Mouse (Mus musculus): ENCODE data around the gene Fsip1. TPM values are rescaled to one million over a fixed set of nuclear protein-coding genes. Genes with fewer than 3 reads are reported as not detected.

The Fsip1 gene
- polyA plus RNA-seq, 1 experiment: 0.14 TPM

DNA sequence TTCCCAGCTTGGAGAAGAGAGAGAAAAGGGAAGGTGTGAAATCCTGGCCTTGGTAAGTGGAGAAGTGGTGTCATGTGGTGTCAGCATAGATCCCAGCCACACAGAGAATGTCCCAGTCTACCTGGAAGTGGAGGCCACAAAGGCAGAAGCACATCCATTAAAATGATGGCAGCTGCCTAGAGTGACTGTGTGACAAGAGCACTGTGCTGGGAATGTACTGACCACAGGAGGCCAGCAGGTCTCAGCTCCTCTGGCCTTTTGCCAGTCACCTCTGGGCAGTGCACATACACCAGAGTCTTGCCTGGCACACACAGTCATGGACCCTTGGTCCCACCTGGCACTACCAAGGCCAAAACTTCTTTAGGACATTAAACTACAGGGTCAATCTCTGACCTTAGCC lies 54.8 kb downstream of the Fsip1 start:
- Histone ChIP-seq H3K4me3 (no peak overlapping the region), H3K4me2 (ENCODE audit: low read depth) (no peak overlapping the region), H3K27me3 (ENCODE audit: control insufficient read depth, insufficient read depth, insufficient read length) (no peaks in the 10 kb centered on the region), H3K79me2 (ENCODE audit: control insufficient read depth, insufficient read depth) (no peaks in the 10 kb centered on the region), H3K36me3 (ENCODE audit: control insufficient read depth, insufficient read depth) (no peaks in the 10 kb centered on the region), H3ac (ENCODE audit: control insufficient read depth, insufficient read length) (no peak overlapping the region)
- TF ChIP-seq MYOD1 (IDR thresholded peaks at IDR 0.05; ENCODE audit: control insufficient read depth in 1 of 3, insufficient read length in 2 of 3, low read depth in 2 of 3) (no peak), CEBPB (IDR thresholded peaks at IDR 0.05; ENCODE audit: insufficient read depth, poor library complexity, severe bottlenecking) (no peak), USF1 (IDR thresholded peaks at IDR 0.05; ENCODE audit: low read depth) (no peak), POLR2A (IDR thresholded peaks at IDR 0.05; ENCODE audit: insufficient read length, low read depth) (no peak), TCF3 (IDR thresholded peaks at IDR 0.05; ENCODE audit: insufficient read length, low read depth) (no peak), MYOG (IDR thresholded peaks at IDR 0.05; ENCODE audit: control insufficient read depth in 1 of 3, insufficient read depth in 1 of 3, insufficient read length in 2 of 3, low read depth in 2 of 3) (no peak), MAX (IDR thresholded peaks at IDR 0.05; ENCODE audit: low read depth) (no peak), SRF (IDR thresholded peaks at IDR 0.05; ENCODE audit: control insufficient read depth, insufficient read length, low read depth) (no peak), E2F4 (IDR thresholded peaks at IDR 0.05; ENCODE audit: insufficient read depth) (no peak)

DNA sequence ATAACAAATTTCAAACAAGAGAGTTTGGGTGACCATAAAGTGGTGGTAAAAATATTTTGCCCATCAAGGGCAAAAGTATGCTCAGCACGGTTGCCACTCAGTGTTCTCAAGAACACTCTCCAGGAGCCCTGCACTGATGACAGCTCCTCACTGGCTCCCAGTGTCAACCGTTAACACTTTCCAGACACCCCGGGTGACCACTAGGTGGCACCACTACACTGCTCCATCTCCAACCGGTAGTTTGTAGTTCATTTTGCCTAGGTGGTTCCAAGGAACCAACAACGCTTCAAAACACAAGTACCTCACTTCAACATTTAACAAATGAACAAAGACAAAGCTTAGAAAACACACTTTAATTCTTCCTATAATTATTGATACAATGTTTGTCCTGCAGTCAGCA lies 56.9 kb downstream of the Fsip1 start:
- Histone ChIP-seq H3K4me2 (ENCODE audit: low read depth) (no peak overlapping the region), H3ac (ENCODE audit: control insufficient read depth, insufficient read length) (no peak overlapping the region), H3K79me2 (ENCODE audit: control insufficient read depth, insufficient read depth) (no peaks in the 10 kb centered on the region), H3K27me3 (ENCODE audit: control insufficient read depth, insufficient read depth, insufficient read length) (no peaks in the 10 kb centered on the region), H3K4me3 (no peak overlapping the region), H3K36me3 (ENCODE audit: control insufficient read depth, insufficient read depth) (no peaks in the 10 kb centered on the region)
- TF ChIP-seq POLR2A (IDR thresholded peaks at IDR 0.05; ENCODE audit: insufficient read length, low read depth): no peak
- no peak for TF ChIP-seq MAX (IDR thresholded peaks at IDR 0.05; ENCODE audit: low read depth)
- TF ChIP-seq MYOD1 (IDR thresholded peaks at IDR 0.05; ENCODE audit: control insufficient read depth in 1 of 3, insufficient read length in 2 of 3, low read depth in 2 of 3): no peak
- TF ChIP-seq CEBPB (IDR thresholded peaks at IDR 0.05; ENCODE audit: insufficient read depth, poor library complexity, severe bottlenecking): no peak
- no peak for TF ChIP-seq SRF (IDR thresholded peaks at IDR 0.05; ENCODE audit: control insufficient read depth, insufficient read length, low read depth)
- no peak for TF ChIP-seq TCF3 (IDR thresholded peaks at IDR 0.05; ENCODE audit: insufficient read length, low read depth)
- TF ChIP-seq TCF12 (IDR thresholded peaks at IDR 0.05; ENCODE audit: insufficient read depth, poor library complexity, severe bottlenecking): no peak
- TF ChIP-seq POLR2AphosphoS2 (IDR thresholded peaks at IDR 0.05; ENCODE audit: insufficient read length, low read depth): no peak

DNA sequence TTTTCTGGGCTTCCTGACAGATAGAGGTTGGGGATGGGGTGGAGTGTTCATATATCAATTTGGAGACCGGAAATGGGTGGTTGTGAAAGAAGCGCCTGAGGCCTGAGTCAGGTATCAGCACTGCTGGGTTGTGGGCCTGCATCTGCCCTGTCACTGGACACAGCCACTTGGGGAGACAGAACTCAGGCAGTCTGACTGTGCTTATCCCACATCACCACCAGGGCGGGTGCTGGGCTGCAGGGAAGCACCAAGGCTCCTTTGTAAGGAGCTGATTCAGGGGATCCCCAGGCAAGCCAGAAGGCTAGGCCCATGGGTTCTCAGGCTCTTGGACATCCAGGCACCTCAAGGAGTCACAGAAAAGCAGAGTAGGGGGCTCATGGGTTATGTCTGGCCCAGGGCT lies 59.8 kb downstream of the Fsip1 start:
- no peak for TF ChIP-seq TCF12 (IDR thresholded peaks at IDR 0.05; ENCODE audit: insufficient read depth, poor library complexity, severe bottlenecking)
- TF ChIP-seq CEBPB (IDR thresholded peaks at IDR 0.05; ENCODE audit: insufficient read depth, poor library complexity, severe bottlenecking): no peak
- no peak for TF ChIP-seq USF1 (IDR thresholded peaks at IDR 0.05; ENCODE audit: low read depth)
- no peak for TF ChIP-seq REST (IDR thresholded peaks at IDR 0.05; ENCODE audit: insufficient read depth, insufficient read length)
- TF ChIP-seq TCF3 (IDR thresholded peaks at IDR 0.05; ENCODE audit: insufficient read length, low read depth): no peak
- TF ChIP-seq MYOD1 (IDR thresholded peaks at IDR 0.05; ENCODE audit: control insufficient read depth in 1 of 3, insufficient read length in 2 of 3, low read depth in 2 of 3): no peak
- no peak for TF ChIP-seq MYOG (IDR thresholded peaks at IDR 0.05; ENCODE audit: control insufficient read depth in 1 of 3, insufficient read depth in 1 of 3, insufficient read length in 2 of 3, low read depth in 2 of 3)
- no peak for TF ChIP-seq E2F4 (IDR thresholded peaks at IDR 0.05; ENCODE audit: insufficient read depth)
- TF ChIP-seq MAX (IDR thresholded peaks at IDR 0.05; ENCODE audit: low read depth): no peak
- TF ChIP-seq POLR2A (IDR thresholded peaks at IDR 0.05; ENCODE audit: insufficient read length, low read depth): no peak
- TF ChIP-seq SRF (IDR thresholded peaks at IDR 0.05; ENCODE audit: control insufficient read depth, insufficient read length, low read depth): no peak
- TF ChIP-seq POLR2AphosphoS2 (IDR thresholded peaks at IDR 0.05; ENCODE audit: insufficient read length, low read depth): no peak
- Histone ChIP-seq H3K79me2 (ENCODE audit: control insufficient read depth, insufficient read depth) (no peaks in the 10 kb centered on the region), H3K36me3 (ENCODE audit: control insufficient read depth, insufficient read depth) (no peaks in the 10 kb centered on the region), H3K4me3 (no peak overlapping the region), H3K4me2 (ENCODE audit: low read depth) (no peak overlapping the region), H3ac (ENCODE audit: control insufficient read depth, insufficient read length) (no peak overlapping the region), H3K27me3 (ENCODE audit: control insufficient read depth, insufficient read depth, insufficient read length) (no peaks in the 10 kb centered on the region)

DNA sequence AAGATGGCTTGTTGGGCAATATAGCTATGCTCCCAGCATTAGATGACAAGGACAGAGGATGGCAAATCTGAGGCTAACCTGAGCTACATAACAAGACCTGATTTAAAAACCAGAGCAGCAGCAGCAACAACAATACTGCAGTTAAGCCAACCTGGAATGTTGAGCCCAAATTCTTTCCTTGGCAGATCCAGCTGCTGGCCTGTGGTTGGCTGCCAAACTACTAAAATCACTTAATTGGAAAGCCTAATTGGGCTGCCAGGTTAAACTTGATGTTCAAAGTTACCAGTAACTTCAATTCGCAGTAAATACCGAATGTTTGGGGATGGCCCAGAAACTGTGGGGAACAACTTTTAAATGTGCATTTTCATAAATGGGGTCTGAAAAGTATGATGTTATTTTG lies 74.6 kb downstream of the Fsip1 start:
- no peak overlapping the region for H3K4me3 ChIP-seq

More for the DNA sequence above, 74.6 kb downstream of the Fsip1 start:
- H3K79me2 ChIP-seq (ENCODE audit: control insufficient read depth, insufficient read depth): no peaks in the 10 kb centered on the region
- H3K36me3 ChIP-seq (ENCODE audit: control insufficient read depth, insufficient read depth): no peaks in the 10 kb centered on the region
- TF ChIP-seq REST (IDR thresholded peaks at IDR 0.05; ENCODE audit: insufficient read depth, insufficient read length): no peak
- TF ChIP-seq CEBPB (IDR thresholded peaks at IDR 0.05; ENCODE audit: insufficient read depth, poor library complexity, severe bottlenecking): no peak
- no peak for TF ChIP-seq POLR2AphosphoS2 (IDR thresholded peaks at IDR 0.05; ENCODE audit: insufficient read length, low read depth)
- no peak for TF ChIP-seq USF1 (IDR thresholded peaks at IDR 0.05; ENCODE audit: low read depth)
- no peak for TF ChIP-seq TCF3 (IDR thresholded peaks at IDR 0.05; ENCODE audit: insufficient read length, low read depth)
- no peak for TF ChIP-seq TCF12 (IDR thresholded peaks at IDR 0.05; ENCODE audit: insufficient read depth, poor library complexity, severe bottlenecking)
- TF ChIP-seq POLR2A (IDR thresholded peaks at IDR 0.05; ENCODE audit: insufficient read length, low read depth): no peak
- TF ChIP-seq MYOD1 (IDR thresholded peaks at IDR 0.05; ENCODE audit: control insufficient read depth in 1 of 3, insufficient read length in 2 of 3, low read depth in 2 of 3): no peak
- TF ChIP-seq SRF (IDR thresholded peaks at IDR 0.05; ENCODE audit: control insufficient read depth, insufficient read length, low read depth): no peak
- TF ChIP-seq E2F4 (IDR thresholded peaks at IDR 0.05; ENCODE audit: insufficient read depth): no peak
- H3ac ChIP-seq (ENCODE audit: control insufficient read depth, insufficient read length): no peak overlapping the region
- no peaks in the 10 kb centered on the region for H3K27me3 ChIP-seq (ENCODE audit: control insufficient read depth, insufficient read depth, insufficient read length)
- no peak overlapping the region for H3K4me2 ChIP-seq (ENCODE audit: low read depth)
